Mouse (Mus musculus): ENCODE results near the gene Mpc1.

Gene Mpc1

GRCm38 (mm10) chr17:8282821-8283525 lies at the start of gene Mpc1:
Mpc1 (plus strand) TSS chr17:8282904.
- DNase-seq (ENCODE audit: low read depth, low spot score), result peak; percentile 84

GRCm38 (mm10) chr17:8233618-8234214 lies 49.0 kb upstream of the Mpc1 start:
- DNase-seq (ENCODE audit: low read depth, low spot score), result peak; percentile 61

GRCm38 (mm10) chr17:8234537-8234936 lies 48.2 kb upstream of the Mpc1 start:
- DNase-seq (ENCODE audit: low read depth, low spot score), result no peak

DNA sequence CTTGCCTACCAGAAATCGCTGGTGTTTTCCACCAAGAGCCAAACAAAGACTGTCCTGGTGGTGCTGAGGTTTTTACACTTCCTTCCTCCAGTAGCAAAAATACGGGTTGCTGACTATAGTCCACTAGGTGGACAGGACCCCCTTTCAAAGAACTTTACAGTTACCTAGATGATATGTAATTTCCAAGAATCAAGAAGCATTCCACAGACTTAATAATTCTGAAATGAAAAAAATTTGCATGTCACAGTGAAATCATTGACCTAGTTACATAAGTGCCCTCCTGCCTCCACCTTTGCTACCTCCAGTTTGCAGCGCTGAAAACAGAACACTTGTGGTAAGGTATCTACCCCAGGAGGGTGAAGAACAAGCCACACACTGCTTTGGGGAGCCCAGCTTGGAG lies 47.0 kb upstream of the Mpc1 start, which contains the start of gene Ccr6:
Gene Ccr6, plus strand, starts transcription at position 301 of the 400 bp plus-strand sequence.
- DNase-seq (ENCODE audit: low read depth, low spot score), result no peak

DNA sequence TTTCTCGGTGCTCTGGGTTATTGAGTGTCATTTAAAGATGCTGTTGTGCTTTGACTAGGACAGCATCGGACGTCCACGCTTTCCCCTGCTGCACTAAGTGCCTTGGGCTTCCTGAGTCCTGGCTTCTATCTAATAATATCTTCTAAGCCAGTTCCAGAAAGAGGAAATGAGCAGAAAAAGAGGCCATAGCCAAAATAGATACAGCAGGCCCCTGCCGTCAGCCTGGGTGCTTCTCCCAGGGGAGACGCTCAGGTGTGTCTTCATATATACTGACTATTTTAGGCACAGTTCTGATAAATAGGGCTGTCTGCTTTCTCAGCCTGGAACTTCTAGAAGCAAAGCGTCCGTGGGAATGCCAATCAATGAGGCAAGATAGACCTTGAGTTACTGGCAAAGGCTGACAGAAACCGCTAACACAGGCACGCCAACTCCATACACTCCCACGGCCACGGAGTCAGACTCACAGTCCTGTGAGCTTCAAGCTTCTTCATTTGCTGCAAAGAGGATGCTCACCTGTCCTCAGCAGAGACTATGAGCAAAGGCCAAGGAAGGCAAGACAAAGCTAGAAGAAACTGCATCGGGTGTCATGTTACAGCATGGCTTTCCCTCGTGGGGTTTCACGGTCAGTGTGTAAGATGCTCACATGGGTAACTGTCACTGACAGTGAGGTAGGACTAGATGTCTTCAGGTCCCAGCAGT lies 44.5 kb upstream of the Mpc1 start:
- DNase-seq (ENCODE audit: low read depth, low spot score), result no peak

- DNase-seq (ENCODE audit: low read depth, low spot score), result no peak
Measured at GRCm38 (mm10) chr17:8239561-8239960, 43.1 kb upstream of the Mpc1 start.

- DNase-seq (ENCODE audit: low read depth, low spot score), result peak; percentile 64
Measured at GRCm38 (mm10) chr17:8240517-8240916, 42.2 kb upstream of the Mpc1 start.

GRCm38 (mm10) chr17:8241645-8242044 lies 41.1 kb upstream of the Mpc1 start:
- peak; percentile 51 for DNase-seq (ENCODE audit: low read depth, low spot score)

DNA sequence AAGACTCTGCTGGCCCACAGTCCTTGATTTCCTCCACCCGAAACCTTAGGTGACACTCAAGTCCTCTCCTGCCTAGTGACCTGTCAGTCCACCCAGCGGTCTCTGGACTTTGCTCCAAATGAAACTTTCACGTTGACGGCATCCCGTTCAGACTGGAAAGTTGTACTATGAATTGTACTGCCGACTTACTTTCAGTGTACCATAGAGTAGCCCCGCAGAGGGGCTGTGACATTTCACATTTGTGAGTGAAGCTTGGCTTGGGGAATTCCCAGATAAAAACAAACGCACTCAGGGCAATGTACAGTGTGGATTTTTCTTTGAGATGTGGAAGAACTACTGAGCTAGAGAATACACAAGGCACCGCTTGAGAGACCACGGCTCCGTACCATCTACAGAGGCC lies 40.5 kb upstream of the Mpc1 start:
- DNase-seq (ENCODE audit: low read depth, low spot score), result peak; percentile 51

- DNase-seq (ENCODE audit: low read depth, low spot score), result no peak
Measured at GRCm38 (mm10) chr17:8244124-8244523, 38.6 kb upstream of the Mpc1 start.

DNA sequence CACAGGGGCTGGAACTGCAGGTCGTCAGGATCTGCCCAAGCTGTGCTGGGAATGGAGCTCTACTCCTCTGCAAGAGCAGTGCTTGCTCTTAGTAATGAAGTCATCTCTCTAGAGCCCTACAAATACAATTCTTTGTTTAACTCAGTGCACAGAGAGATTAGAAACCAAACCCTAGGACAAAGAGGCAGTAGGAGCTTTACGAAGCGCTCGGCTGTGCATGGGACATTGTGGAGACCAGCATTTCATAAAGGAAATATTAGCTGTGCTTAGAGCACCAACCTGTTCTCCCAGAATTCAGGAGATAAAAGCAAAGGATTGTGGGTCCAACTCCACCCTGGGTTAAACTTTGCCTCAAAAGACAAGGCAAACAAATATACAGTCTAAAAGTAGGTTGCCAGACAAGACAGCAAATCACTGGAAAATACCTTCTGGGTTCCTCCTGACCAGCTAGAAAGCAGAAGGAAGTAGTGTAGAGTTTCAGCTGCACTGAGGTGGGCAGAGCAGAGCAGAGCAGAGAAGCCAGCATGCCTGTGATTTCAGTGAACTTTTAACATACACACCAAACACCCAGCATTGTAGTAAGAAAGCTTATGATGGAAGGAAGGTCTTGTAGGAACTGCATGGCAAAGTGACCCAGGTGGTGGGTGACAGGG lies 36.5 kb upstream of the Mpc1 start:
- no peak for DNase-seq (ENCODE audit: low read depth, low spot score)

DNA sequence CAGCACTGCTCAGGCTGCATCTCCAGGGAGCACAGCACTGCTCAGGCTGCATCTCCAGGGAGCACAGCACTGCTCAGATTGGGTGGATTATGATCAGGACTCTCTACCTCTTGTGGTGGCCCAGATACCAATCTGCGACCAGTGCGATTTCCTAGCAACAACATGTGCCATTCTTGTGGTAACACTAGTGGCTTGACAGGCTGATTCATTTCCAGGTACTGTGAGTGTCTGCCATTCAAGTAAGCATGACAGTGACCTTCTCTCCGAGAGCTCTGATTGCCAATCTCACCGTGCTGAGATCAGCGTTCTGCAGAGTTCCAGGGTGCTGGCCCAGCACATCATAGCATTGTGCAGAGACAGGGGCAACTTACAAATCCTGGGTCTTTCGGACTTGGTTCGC lies 31.0 kb upstream of the Mpc1 start:
- no peak for DNase-seq (ENCODE audit: low read depth, low spot score)

- no peak for DNase-seq (ENCODE audit: low read depth, low spot score)
Measured at GRCm38 (mm10) chr17:8254268-8254667, 28.4 kb upstream of the Mpc1 start.

GRCm38 (mm10) chr17:8254914-8255313 lies 27.8 kb upstream of the Mpc1 start:
- DNase-seq (ENCODE audit: low read depth, low spot score), result no peak

GRCm38 (mm10) chr17:8255583-8255982 lies 27.1 kb upstream of the Mpc1 start:
- no peak for DNase-seq (ENCODE audit: low read depth, low spot score)

GRCm38 (mm10) chr17:8256982-8257381 lies 25.7 kb upstream of the Mpc1 start:
- peak; percentile 45 for DNase-seq (ENCODE audit: low read depth, low spot score)

- DNase-seq (ENCODE audit: low read depth, low spot score), result peak; percentile 78
Measured at GRCm38 (mm10) chr17:8264638-8265037, 18.1 kb upstream of the Mpc1 start.

- DNase-seq (ENCODE audit: low read depth, low spot score), result no peak
Measured at GRCm38 (mm10) chr17:8272054-8272749, 10.5 kb upstream of the Mpc1 start.

DNA sequence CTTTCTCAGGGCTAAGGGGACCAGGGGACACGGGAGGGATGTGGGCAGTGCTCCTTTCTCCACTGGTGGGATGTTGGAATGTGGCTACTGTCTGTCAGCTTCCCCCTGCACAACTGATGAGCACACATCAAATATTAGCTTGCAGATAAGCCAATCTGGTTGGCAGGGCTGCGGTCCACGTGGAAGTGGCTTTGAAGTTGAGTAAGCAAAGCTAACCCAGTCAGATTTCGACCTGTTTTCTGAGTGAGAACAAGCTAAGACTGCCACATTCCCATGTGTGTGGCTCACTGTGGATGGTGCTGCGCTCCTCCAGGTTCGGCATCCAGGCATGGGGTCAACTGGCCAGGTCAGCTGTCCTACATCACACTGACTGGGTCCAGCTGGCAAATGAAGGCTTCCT lies 9.8 kb upstream of the Mpc1 start:
- DNase-seq (ENCODE audit: low read depth, low spot score), result no peak

- DNase-seq (ENCODE audit: low read depth, low spot score), result no peak
Measured at GRCm38 (mm10) chr17:8276071-8276470, 6.6 kb upstream of the Mpc1 start.

DNA sequence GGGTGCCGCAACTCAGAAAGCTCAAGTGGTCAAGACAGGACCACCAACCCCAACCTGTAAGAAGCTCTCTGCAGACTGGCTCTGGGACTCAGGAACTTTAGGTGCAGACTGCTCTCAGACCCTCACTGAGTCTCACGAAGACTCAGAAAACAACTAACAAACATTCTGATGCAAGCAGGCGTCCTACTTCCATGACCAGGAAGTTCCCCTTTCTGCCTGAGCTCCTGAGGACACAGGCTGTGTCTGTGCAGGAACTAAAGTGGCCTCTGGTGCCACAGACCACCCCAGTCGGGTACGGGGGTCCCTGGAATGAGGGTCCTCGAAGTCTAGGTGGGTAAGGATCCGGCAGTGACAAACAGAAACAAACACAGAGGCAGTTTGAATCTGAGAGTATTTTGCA lies 6.0 kb upstream of the Mpc1 start:
- DNase-seq (ENCODE audit: low read depth, low spot score), result no peak

DNA sequence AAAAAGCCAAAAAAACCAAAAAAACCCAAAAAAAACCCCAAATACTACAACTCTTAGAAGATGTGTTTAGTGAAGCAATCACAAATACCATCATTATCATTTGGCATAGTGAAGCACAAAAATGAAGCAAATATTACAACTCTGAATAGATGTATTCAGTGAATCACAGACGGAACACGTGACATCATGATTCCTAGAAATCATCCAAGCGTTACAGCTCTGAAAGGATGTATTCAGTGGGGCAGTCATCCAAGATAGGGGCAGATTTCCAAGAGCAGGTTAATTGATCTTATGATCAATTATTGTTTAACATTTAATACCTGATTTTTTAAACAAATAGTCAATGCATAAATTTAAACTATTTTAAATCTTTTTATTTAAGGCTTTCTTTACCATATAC lies 5.4 kb upstream of the Mpc1 start:
- no peak for DNase-seq (ENCODE audit: low read depth, low spot score)
